Mouse (Mus musculus): ENCODE measurements around the gene Coro2b. TPM values are rescaled to one million over a fixed set of nuclear protein-coding genes. Genes with fewer than 3 reads are reported as not detected.
A peak's percentile ranks its signal among the peaks of the same experiment; 100 is the strongest.

The Coro2b gene
- polyA plus RNA-seq, 1 experiment from 2014 or later, result 6.9 TPM

GRCm38 (mm10) chr9:62513492-62514133 lies 23.2 kb downstream of the Coro2b start:
- WGBS, result 52% methylated on average over 10 of the region's 10 CpGs
- Histone ChIP-seq H3K27ac (replicated peaks in 1 of 2; ENCODE audit: control insufficient read depth in 1 of 2, insufficient read depth in 1 of 2, low read depth in 2 of 2, low read length in 2 of 2) (peak overlapping the region; percentile 32 to 45; a peak in 2 of 4 replicates), H3K9ac (ENCODE audit: low read length) (no peak overlapping the region), H3K4me3 (ENCODE audit: control insufficient read depth in 1 of 2, insufficient read depth in 1 of 2, low read depth in 1 of 2, low read length in 2 of 2) (no peak overlapping the region), H3K4me2 (ENCODE audit: low read length) (no peak overlapping the region), H3K27me3 (ENCODE audit: control insufficient read depth, insufficient read depth, low read length) (no peaks in the 10 kb centered on the region), H3K36me3 (ENCODE audit: control insufficient read depth, insufficient read depth, low read length) (no peaks in the 10 kb centered on the region), H3K9me3 (ENCODE audit: control insufficient read depth, low read length) (no peaks in the 10 kb centered on the region), H3K4me1 (ENCODE audit: control insufficient read depth in 2 of 2, insufficient read depth in 2 of 2, low read length in 2 of 2) (peaks cover 11 to 15% of the 10 kb centered on the region in 2 experiments; a peak in 3 of 4 replicates)
- ATAC-seq (ENCODE audit: insufficient number of reproducible peaks, insufficient read depth, low FRiP score, low read depth), result no peak

GRCm38 (mm10) chr9:62510530-62510936 lies 26.3 kb downstream of the Coro2b start:
- Histone ChIP-seq H3K27ac (replicated peaks in 1 of 2; ENCODE audit: control insufficient read depth in 1 of 2, insufficient read depth in 1 of 2, low read depth in 2 of 2, low read length in 2 of 2) (no peak overlapping the region), H3K4me2 (ENCODE audit: low read length) (no peak overlapping the region), H3K4me1 (ENCODE audit: control insufficient read depth in 2 of 2, insufficient read depth in 2 of 2, low read length in 2 of 2) (peaks cover 22 to 26% of the 10 kb centered on the region in 2 experiments), H3K36me3 (ENCODE audit: control insufficient read depth, insufficient read depth, low read length) (no peaks in the 10 kb centered on the region), H3K9me3 (ENCODE audit: control insufficient read depth, low read length) (no peaks in the 10 kb centered on the region), H3K4me3 (ENCODE audit: control insufficient read depth in 1 of 2, insufficient read depth in 1 of 2, low read depth in 1 of 2, low read length in 2 of 2) (no peak overlapping the region), H3K9ac (ENCODE audit: low read length) (no peak overlapping the region), H3K27me3 (ENCODE audit: control insufficient read depth, insufficient read depth, low read length) (no peaks in the 10 kb centered on the region)
- 70% methylated on average over 4 of the region's 4 CpGs for whole genome bisulfite sequencing
- ATAC-seq (ENCODE audit: insufficient number of reproducible peaks, insufficient read depth, low FRiP score, low read depth), result no peak

GRCm38 (mm10) chr9:62509617-62510016 lies 27.2 kb downstream of the Coro2b start:
- Histone ChIP-seq H3K4me3 (ENCODE audit: control insufficient read depth in 1 of 2, insufficient read depth in 1 of 2, low read depth in 1 of 2, low read length in 2 of 2) (no peak overlapping the region), H3K9me3 (ENCODE audit: control insufficient read depth, low read length) (no peaks in the 10 kb centered on the region), H3K27me3 (ENCODE audit: control insufficient read depth, insufficient read depth, low read length) (no peaks in the 10 kb centered on the region), H3K4me2 (ENCODE audit: low read length) (no peak overlapping the region), H3K36me3 (ENCODE audit: control insufficient read depth, insufficient read depth, low read length) (no peaks in the 10 kb centered on the region), H3K27ac (replicated peaks in 1 of 2; ENCODE audit: control insufficient read depth in 1 of 2, insufficient read depth in 1 of 2, low read depth in 2 of 2, low read length in 2 of 2) (no peak overlapping the region), H3K9ac (ENCODE audit: low read length) (no peak overlapping the region), H3K4me1 (ENCODE audit: control insufficient read depth in 2 of 2, insufficient read depth in 2 of 2, low read length in 2 of 2) (peaks cover 22 to 26% of the 10 kb centered on the region in 2 experiments)
- WGBS, result 81% methylated on average over 6 of the region's 6 CpGs
- ATAC-seq (ENCODE audit: insufficient number of reproducible peaks, insufficient read depth, low FRiP score, low read depth), result no peak

GRCm38 (mm10) chr9:62508740-62509524 lies 27.9 kb downstream of the Coro2b start:
- Histone ChIP-seq H3K27me3 (ENCODE audit: control insufficient read depth, insufficient read depth, low read length) (no peaks in the 10 kb centered on the region), H3K36me3 (ENCODE audit: control insufficient read depth, insufficient read depth, low read length) (no peaks in the 10 kb centered on the region), H3K4me3 (ENCODE audit: control insufficient read depth in 1 of 2, insufficient read depth in 1 of 2, low read depth in 1 of 2, low read length in 2 of 2) (no peak overlapping the region), H3K27ac (replicated peaks in 1 of 2; ENCODE audit: control insufficient read depth in 1 of 2, insufficient read depth in 1 of 2, low read depth in 2 of 2, low read length in 2 of 2) (no peak overlapping the region), H3K9me3 (ENCODE audit: control insufficient read depth, low read length) (no peaks in the 10 kb centered on the region), H3K4me1 (ENCODE audit: control insufficient read depth in 2 of 2, insufficient read depth in 2 of 2, low read length in 2 of 2) (peaks cover 22 to 25% of the 10 kb centered on the region in 2 experiments), H3K4me2 (ENCODE audit: low read length) (no peak overlapping the region), H3K9ac (ENCODE audit: low read length) (no peak overlapping the region)
- no peak for ATAC-seq (ENCODE audit: insufficient number of reproducible peaks, insufficient read depth, low FRiP score, low read depth)
- 85% methylated on average over 10 of the region's 10 CpGs for WGBS

- ATAC-seq (ENCODE audit: insufficient number of reproducible peaks, insufficient read depth, low FRiP score, low read depth), result no peak
- WGBS, result 47% methylated on average over 11 of the region's 11 CpGs
These were observed 30.3 kb downstream of the Coro2b start for GRCm38 (mm10) chr9:62506467-62507067.

GRCm38 (mm10) chr9:62504129-62504528 lies 32.7 kb downstream of the Coro2b start:
- no peak for ATAC-seq (ENCODE audit: insufficient number of reproducible peaks, insufficient read depth, low FRiP score, low read depth)
- peaks cover 19 to 24% of the 10 kb centered on the region in 2 experiments for H3K4me1 ChIP-seq (ENCODE audit: control insufficient read depth in 2 of 2, insufficient read depth in 2 of 2, low read length in 2 of 2)
- H3K4me2 ChIP-seq (ENCODE audit: low read length), result no peak overlapping the region
- no peaks in the 10 kb centered on the region for H3K27me3 ChIP-seq (ENCODE audit: control insufficient read depth, insufficient read depth, low read length)
- no peaks in the 10 kb centered on the region for H3K9me3 ChIP-seq (ENCODE audit: control insufficient read depth, low read length)
- H3K36me3 ChIP-seq (ENCODE audit: control insufficient read depth, insufficient read depth, low read length), result no peaks in the 10 kb centered on the region
- 53% methylated on average over 7 of the region's 7 CpGs for WGBS
- H3K27ac ChIP-seq (replicated peaks in 1 of 2; ENCODE audit: control insufficient read depth in 1 of 2, insufficient read depth in 1 of 2, low read depth in 2 of 2, low read length in 2 of 2), result no peak overlapping the region
- no peak overlapping the region for H3K4me3 ChIP-seq (ENCODE audit: control insufficient read depth in 1 of 2, insufficient read depth in 1 of 2, low read depth in 1 of 2, low read length in 2 of 2)
- H3K9ac ChIP-seq (ENCODE audit: low read length), result no peak overlapping the region

More at GRCm38 (mm10) chr9:62506467-62507067, 30.3 kb downstream of the Coro2b start:
- H3K4me2 ChIP-seq (ENCODE audit: low read length), result no peak overlapping the region
- H3K4me3 ChIP-seq (ENCODE audit: control insufficient read depth in 1 of 2, insufficient read depth in 1 of 2, low read depth in 1 of 2, low read length in 2 of 2), result no peak overlapping the region
- H3K9me3 ChIP-seq (ENCODE audit: control insufficient read depth, low read length), result no peaks in the 10 kb centered on the region
- H3K27ac ChIP-seq (replicated peaks in 1 of 2; ENCODE audit: control insufficient read depth in 1 of 2, insufficient read depth in 1 of 2, low read depth in 2 of 2, low read length in 2 of 2), result peak overlapping the region; percentile 26 to 39; a peak in 2 of 4 replicates
- no peaks in the 10 kb centered on the region for H3K27me3 ChIP-seq (ENCODE audit: control insufficient read depth, insufficient read depth, low read length)
- H3K36me3 ChIP-seq (ENCODE audit: control insufficient read depth, insufficient read depth, low read length), result no peaks in the 10 kb centered on the region
- no peak overlapping the region for H3K9ac ChIP-seq (ENCODE audit: low read length)
- peaks cover 21 to 22% of the 10 kb centered on the region in 2 experiments for H3K4me1 ChIP-seq (ENCODE audit: control insufficient read depth in 2 of 2, insufficient read depth in 2 of 2, low read length in 2 of 2)

GRCm38 (mm10) chr9:62502361-62502760 lies 34.5 kb downstream of the Coro2b start:
- ATAC-seq (ENCODE audit: insufficient number of reproducible peaks, insufficient read depth, low FRiP score, low read depth), result no peak
- no peaks in the 10 kb centered on the region for H3K9me3 ChIP-seq (ENCODE audit: control insufficient read depth, low read length)
- WGBS, result 67% methylated on average over 2 of the region's 2 CpGs

More at GRCm38 (mm10) chr9:62502361-62502760, 34.5 kb downstream of the Coro2b start:
- H3K36me3 ChIP-seq (ENCODE audit: control insufficient read depth, insufficient read depth, low read length), result no peaks in the 10 kb centered on the region
- peaks cover 23 to 24% of the 10 kb centered on the region in 2 experiments for H3K4me1 ChIP-seq (ENCODE audit: control insufficient read depth in 2 of 2, insufficient read depth in 2 of 2, low read length in 2 of 2)
- H3K27me3 ChIP-seq (ENCODE audit: control insufficient read depth, insufficient read depth, low read length), result no peaks in the 10 kb centered on the region
- no peak overlapping the region for H3K9ac ChIP-seq (ENCODE audit: low read length)
- H3K4me3 ChIP-seq (ENCODE audit: control insufficient read depth in 1 of 2, insufficient read depth in 1 of 2, low read depth in 1 of 2, low read length in 2 of 2), result no peak overlapping the region
- no peak overlapping the region for H3K4me2 ChIP-seq (ENCODE audit: low read length)
- H3K27ac ChIP-seq (replicated peaks in 1 of 2; ENCODE audit: control insufficient read depth in 1 of 2, insufficient read depth in 1 of 2, low read depth in 2 of 2, low read length in 2 of 2), result no peak overlapping the region

All from heart, embryonic 14.5 days (tissue).